Mouse (Mus musculus) thymus, postnatal 14 days (tissue): ENCODE data around the gene Camkv.

Source experiments
- DNase-seq: peaks from one replicate; pipeline ENCODE4 v3.0.0; 2021

Camkv gene

DNA sequence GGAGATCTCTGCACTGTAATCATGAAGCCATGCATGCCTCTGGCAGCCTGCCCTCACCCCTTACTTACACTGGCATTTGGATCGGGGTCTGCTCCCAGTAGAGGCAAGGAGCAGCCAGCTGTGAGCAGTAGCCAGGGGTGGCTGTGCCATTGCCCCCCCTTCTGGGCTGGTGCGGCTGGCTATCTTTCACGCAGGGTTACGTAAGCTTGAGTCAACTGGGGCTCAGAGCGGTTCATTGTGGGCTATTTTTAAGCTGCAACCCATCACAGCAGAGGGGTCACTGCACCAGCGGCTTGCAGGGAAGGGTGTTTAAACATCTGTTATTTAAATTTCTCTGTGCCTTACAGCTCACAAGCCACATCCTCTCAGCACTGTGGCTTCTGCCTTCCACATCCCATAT lies 11.5 kb upstream of the Camkv start:
- no peak for DNase-seq

DNA sequence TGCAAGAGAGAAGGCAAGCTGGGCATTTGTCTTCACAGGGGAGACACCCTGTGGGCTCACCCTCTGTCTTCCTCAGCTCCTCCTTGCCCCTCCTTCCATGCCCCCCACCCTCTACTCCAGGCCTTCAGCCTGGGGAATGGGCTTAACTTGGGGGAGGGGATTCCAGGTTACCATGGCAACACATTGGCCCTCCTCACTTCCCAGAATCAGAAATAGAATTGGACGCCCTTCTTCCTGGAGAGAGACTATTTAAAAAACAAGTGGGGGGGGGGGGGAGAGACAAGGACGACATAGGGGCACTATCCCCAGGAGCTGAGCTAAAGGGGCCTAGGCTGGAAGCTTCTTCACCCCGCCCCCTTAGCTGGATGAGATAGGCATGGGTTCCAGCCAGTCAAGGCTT lies 10.2 kb upstream of the Camkv start:
- DNase-seq: no peak

DNA sequence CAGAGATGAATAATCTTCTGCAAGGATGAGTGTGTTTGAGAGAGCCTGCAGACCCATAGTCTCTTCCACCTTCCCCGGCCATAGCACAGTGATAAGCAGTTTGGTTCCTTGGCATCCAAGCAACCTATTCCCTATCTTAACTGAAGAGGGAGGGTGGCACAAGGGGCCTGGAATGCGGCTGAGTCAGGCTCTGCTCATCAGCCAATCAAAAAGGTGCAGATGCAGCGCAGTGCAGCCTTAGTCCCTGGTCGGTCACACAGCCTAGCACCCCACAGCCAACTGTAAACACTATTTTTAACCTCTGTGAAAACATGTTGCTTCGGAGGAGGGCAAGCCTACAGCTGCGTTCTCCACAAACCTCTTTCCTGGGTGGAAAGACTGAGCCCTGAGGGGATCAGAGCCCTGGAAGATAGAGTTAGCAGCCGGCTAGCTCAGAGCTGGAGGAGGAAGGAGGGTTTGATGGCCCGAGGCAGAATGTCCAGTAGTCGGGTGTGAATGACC lies 8.5 kb upstream of the Camkv start:
- no peak for DNase-seq

DNA sequence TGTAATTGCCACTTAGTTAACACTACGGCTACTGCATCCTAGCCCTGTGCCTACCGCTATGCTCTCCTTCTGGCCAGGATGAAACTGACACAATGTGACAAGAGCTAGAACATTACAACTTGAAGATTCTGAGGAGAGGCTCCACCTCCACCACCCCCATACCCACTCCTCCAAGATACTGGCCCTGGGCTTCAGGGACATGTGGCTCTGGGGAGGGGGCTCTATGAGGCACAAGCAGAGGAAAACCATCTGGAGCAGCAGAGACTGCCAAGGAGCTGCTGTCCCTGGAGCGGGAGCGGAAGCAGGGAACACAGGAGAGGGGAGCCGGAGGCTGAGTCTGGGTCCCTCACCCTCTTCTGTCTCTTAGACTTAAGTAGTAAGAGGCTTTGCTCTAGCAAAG lies 7.7 kb upstream of the Camkv start:
- no peak for DNase-seq

DNA sequence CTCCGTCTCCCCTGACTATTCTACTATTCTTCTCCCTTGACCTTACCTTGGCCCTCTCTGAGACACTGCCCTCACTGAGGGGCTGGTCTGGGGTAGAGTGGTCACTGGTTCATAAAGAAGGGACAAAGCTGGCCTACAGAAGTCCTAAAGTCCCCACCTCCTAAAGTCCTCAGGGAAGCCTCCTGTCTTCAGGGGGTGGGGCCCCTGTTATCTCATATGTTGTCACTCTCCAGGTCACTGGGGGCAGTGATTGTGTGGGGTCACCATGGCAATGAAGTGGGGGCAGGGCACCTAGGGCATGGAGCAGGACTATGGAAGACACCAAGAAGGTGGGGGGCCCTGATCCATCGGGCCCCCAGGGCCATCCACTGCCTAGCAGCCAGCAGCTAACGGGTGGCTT lies 7.3 kb upstream of the Camkv start, which contains the start of gene Actl11:
TSS of gene Actl11 (plus strand) at position 301 of the 400 bp plus-strand sequence.
- no peak for DNase-seq

DNA sequence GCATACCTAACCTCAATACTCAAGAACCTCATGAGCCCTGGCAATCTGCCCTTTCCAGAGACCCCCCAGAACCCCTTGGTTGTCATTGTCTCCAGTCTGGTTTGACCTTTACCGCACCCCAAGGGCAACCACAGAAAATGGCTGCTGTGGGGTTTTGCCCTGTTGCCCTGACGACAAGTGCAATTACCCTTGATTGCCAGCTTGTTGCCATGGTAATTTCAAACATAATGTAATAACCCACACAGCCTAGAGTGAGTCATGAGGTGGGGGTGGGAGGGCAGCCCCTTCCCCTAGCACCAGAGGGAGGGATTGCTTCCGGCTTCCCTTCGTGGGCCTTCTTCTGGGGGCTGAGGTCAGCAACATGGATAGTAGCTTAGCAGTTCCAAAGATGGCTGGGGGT lies 3.3 kb upstream of the Camkv start:
- no peak for DNase-seq

DNA sequence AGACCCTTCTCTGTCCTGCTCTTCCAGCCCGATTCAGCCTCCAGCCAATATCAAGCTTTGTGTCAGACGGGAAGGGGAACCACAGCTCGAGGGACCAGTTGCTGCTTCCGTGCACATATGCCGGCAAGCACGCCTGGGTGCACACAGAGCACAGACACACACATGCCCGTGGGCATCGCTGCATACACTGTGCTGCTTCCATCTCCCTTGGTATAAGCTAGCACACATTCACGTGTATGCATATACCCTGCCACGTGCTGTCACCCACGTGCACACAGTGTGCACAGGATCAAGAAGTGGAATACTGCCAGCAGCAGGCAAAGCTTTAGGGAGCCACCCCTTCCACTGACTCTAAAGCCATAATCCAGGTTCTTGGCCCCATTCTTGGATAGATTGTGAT lies 1.3 kb upstream of the Camkv start:
- DNase-seq: no peak

DNA sequence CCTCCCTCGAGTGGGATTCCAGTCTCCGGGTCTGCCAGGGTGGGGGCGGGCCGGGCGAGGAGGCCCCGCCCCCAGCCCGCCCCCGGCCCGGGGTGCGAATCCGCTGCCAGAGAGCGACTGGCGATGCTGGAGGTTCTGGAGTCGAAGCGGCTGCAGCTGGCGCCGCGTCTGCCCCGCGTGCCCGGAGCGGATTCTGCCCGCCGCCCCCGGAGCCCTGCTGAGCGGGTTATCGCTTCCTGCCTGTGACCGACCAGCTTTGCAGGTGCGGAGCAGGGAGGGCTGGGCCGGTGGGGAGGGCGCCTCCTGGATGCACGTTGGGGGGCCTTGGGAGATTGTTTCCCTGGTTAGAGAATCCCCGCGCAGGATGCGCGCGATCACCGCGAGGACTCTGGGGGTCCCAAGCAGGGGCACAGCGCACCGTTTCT lies 328 bp downstream of the Camkv start:
- DNase-seq: peak; percentile 91

DNA sequence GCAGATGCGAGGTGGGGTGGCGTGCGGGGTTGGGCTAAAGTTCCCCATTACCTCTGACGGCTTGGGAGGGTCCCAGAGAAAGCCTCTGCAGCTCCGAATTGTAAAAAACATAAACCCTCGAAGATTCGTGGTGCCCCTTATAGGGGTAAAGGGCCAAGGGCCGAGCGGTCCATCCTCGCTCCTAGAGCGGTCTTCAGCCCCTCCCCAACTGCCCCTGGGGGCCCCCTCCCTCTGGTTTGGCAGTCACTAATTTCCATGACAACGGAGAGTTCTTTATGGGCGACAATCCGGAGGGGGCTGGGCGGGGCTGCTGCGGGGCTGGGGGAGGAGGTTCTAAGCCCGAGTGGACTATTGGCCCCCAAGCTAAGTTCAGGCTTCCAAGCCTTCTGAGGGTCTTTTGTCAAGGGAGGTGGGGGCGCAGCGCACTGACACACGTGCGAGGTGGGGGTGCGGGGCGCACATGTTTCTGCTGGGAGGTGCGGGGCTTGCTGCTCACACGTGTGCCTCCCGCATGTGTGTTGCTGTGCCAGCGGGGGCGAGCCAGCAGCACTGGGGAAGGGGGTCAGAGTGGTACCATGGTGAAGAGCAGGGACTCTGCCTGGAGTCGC lies 845 bp downstream of the Camkv start:
- peak; percentile 44 for DNase-seq

DNA sequence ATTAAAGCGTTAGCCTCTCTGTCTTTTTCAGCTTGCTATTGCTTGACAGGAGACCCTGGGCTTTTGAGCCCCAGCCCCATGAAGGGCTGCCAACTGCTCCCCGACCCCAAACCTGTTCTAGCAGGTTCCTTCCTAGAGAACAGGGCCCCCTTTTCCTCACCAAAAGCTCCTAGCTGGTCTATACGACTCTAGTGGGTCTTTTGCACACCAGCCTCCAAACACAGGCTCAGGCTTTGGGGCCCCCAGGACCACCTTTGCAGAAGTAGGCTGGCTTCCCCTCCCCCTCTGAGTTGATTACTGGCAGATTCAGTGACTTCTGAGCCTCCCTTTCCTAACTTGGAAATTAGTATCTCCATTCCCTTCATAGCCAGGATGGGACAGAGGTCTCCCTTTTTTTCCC lies 1.4 kb downstream of the Camkv start:
- DNase-seq: peak; percentile 14

DNA sequence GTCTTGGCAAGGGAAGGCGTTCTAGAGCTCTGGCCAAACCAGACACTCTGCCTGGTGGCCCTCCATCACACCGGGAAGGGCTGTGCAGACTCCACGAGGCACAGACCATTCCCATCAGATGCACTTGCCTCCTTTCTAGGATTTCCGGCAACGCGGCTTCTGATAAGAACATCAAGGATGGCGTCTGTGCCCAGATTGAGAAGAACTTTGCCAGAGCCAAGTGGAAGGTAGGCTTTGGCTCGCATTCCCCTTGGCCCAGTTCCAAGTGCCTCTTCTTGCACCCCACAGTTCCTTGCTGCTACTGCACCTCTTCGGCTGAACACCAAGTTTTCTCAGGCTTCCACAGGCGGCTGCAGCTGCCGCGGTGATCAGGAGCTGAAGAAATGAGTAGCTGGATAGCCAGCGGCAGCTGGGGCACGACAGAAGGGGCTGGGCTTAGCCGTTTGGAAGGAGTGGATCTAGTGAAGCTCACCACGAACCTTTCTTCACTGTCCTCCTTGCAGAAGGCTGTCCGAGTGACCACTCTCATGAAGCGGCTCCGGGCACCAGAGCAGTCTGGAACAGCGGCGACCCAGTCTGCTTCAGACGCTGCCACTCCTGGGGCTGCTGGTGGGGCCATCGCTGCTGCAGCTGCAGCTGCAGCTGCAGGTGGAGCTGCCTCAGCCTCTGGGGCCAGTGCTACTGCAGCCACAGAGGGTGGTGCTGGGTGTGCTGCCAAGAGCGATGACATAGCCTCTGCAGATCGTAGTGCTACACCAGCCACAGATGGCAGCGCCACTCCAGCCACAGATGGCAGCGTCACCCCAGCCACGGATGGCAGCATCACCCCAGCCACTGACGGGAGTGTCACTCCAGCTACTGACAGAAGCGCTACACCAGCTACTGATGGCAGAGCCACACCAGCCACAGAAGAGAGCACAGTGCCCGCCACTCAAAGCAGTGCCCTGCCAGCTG lies 12.0 kb downstream of the Camkv start:
- no peak for DNase-seq

DNA sequence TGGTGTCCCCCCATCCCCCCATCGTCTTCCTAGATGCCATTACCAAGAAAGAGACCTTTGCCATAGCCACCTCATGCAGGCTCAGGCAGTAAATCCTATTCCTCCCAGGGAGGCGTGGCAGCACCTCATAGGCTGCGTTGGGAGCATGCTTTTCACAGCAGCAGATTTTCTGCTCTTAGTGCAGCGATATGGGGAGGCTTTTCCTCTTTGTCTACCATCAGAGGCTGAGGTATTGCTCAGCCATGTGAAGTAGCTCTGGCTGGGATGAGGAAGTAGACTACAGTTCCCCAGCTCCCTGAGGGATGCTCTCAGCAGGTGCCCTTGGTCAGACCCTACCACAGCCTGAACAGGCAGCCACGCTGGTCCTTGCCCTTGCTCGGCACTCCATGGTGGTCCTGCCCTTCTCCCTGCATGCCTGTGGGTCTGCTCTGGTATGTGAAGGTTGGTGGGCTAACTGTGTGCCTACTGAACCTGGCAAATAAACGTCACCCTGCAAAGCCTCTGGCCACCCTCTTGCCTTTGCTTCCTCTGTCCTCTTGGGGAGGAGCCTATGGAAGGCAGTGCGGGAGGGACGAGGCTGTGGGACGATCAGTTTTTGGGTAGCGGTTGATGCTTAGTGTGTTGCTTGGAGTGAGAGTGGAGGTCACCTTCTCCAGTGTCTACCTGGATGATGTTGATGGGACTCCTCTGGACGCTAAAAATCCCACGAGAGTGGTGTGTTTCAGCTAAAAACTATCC lies 13.9 kb downstream of the Camkv start:
- no peak for DNase-seq

DNA sequence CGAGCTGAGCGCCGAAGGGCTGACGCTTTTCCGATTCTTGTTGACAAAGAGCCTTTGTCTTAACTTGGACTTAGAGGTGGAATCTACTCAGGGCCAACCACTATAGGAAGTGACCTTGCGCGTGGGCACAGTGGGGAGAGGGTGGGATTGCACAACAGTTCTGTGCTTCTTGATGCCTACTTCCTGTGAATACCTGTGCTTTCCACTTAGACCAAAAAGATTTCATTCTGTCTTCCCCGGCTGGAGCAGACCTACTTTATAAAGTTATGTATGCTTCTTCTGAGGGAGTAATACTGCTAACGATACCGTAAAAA lies 14.4 kb downstream of the Camkv start, which contains the start of gene Traip:
TSS of gene Traip (plus strand) at position 215 of the 314 bp plus-strand sequence.
- DNase-seq: no peak

DNA sequence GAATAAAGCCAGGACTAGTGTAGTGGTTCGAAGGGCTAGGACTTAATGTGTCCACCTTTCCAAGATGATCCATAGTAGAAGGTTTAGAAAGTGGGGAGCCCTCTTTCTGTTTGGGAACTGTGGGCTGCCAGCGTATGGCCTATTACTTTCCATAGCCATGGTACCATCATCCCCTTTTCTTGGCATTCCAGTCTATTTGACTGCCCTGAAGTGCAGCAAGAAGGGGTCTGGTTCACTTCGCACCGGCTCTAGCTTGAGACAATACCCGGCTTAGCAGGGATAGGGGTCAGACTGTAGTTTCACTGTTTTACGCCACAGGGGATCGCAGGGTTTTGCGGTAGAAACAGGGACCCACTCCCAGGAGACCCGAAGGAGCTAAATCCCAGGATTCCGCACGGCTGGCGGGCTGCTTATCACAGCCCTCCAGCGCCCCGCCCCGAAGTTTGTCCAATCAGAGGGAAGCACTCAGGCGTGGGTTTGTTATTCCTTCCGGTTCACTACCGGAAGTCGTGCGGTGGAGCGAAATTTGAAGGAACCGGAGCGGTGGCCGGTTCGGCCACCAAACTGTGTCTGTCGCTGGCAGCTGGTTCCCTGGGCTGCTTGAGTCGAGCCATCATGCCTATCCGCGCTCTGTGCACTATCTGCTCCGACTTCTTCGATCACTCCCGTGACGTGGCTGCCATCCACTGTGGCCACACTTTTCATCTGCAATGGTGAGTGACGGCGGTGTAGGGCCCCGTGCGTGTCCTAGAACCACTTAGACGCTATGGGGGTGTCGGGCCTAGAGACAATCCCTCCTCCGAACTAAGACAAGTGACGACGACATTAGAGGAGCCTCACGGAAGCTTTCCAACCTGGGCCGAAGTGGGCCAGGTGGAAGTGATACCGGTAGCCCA lies 15.2 kb downstream of the Camkv start:
- peak; percentile 89 for DNase-seq

DNA sequence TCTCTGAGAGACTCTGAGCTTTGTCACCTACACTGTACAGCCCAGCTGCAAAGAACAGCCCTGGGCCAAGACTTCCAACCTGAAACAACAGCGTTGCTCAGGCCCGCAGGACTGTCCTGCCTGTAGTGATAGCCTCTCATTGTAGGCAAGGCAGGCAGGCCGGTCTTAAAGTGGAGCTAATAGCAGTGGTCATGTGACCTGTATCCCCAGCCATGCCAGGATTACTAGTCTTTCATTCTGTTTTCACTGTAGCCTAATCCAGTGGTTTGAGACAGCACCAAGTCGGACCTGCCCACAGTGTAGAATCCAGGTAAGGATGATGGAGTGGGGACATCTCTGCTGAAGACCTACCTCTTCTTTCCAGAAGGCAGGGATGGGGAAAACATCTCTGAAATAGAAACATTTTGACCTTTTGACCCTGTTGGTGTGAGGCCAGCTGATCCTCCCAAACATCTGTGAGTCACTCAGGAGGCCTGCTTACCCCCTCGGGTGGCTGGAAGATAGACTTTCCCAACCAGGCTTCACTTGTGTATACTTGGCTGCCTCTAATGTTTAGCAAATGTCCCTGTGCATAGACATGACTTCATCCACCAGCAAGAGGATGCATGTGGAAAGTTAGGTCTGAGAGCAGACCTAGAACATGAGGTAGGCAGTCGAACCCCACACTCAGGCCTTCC lies 20.3 kb downstream of the Camkv start:
- no peak for DNase-seq

DNA sequence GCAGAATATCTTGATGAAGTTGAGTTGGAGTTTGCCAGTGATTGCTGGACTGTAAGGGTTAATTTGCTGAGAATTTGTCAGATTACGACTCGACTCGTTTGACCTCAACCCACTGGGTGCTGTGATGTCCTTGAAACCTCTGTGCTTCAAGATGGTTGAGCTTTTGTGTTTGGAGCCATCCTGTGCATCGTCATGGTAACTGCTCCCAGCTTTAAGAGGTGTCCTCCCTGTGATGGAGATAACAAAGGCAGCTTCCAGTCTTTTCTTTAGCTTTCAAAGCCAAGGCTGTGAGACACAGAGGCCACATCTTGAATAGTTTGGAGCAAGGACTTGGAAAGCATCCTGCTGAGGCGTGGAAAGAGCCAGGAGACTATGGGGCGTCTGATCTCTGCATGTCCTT lies 21.7 kb downstream of the Camkv start:
- no peak for DNase-seq

DNA sequence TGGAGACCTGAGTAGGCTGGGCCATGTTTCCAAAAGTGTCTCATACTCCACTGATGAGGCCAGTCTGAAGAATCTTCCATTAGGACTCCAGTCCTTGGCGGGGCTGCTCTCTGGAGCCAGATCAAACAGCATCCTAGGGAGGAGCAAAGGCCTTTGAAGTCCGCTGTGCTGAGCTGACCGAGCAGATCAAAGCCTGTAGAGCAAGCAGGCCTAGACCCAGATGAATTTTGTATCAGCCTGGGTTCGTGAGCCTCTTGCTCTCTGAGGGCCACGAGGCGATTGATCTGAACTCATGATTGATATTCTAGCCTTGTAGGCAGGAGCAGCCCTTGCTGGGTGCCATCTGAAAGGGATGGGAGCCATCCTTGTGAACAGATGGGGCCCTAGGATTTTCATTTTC lies 24.4 kb downstream of the Camkv start:
- no peak for DNase-seq

DNA sequence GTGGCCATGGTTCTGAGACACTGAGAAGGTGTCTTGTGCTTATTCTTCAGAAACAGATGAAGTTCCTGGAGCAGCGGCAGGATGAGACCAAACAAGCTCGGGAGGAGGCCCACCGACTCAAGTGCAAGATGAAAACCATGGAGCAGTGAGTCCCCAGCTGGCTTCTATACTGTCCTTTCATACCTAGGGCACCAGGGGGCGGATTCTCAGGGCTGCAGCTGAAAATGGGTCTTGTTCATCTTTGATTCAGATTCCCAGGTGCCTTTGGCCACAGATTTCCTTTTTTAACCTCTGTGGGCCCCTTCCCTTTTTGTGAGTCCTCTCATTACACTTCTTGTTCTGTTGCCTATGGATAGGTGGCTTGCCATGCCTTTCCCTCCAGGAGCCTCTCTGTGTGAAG lies 25.5 kb downstream of the Camkv start:
- DNase-seq: peak; percentile 29

DNA sequence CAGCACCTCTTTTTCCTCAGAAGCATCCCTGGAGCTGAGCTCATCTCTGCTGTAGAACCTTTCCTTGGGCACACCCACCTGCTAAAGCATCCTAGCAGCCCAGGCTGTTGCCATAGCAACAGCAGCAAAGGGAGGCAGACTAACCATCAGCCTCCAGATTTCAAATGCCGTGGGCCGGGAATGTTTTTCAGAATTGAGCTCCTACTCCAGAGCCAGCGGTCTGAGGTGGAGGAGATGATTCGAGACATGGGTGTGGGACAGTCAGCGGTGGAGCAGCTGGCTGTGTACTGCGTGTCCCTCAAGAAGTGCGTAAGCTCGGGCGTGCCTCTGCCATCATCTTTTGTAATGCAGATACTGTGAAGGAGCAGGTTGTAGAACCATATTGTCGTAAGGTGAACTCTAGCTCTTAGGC lies 25.9 kb downstream of the Camkv start:
- DNase-seq: no peak

DNA sequence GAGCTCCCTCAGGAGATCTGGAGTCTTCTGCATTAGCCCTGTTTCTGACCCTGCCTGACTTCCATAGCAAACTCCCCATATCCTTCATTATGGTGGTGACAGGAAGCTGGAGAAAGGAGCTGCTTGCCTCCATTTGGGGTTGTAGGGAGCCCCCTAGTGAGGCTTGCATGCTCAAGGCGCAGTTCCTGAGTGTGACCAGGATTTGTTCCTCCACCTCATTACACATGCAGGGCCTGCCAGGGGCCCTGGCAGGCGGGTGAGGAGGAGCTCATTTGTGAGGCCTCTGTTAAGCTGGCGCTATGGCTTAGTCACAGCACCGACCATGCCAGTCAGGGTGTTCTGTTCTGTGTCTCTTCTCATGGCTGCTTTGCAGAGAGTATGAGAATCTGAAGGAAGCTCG lies 26.4 kb downstream of the Camkv start:
- DNase-seq: peak; percentile 44

DNA sequence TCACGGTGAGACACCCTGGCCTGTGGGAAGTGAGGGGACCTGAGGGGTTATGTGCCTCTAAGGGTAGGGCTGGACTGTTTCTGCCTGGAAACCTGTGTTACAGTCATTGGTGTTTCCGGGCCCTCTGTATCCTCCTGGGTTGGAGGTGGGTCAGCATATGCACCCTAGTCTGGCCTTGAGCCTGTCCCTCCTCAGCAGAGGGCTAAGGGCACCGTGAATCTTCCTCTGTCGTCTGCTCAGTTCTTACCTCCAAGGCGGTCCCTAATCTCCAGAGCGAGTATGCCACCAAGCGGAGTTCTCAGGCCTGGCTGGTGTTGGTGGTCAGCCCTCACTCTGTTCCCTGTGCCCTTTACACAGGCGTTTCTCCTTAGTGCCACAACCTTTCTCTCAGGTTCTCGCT lies 27.4 kb downstream of the Camkv start:
- DNase-seq: no peak

DNA sequence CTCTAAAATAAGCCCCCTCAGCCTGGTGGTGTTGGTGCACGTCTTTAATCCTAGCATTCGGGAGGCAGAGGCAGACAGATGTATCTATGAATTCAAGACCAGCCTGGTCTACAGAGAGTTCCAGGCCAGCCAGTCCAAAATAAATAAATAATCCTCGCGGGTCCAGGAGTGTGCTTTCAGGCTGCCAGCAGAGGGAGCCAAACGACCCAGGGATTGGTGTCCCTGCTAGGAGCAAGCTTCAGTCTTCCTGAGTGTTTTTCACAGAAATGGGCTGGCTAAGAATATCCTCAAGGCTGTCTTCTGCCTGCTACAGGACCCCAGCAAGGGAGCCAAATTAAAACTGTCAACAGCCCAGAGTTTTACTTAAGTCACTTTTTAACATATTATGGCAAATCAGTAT lies 28.2 kb downstream of the Camkv start:
- peak; percentile 82 for DNase-seq
